Mouse (Mus musculus) cerebellum, adult (tissue): ENCODE results near the gene Crebl2.

ENCODE experiments used
- ATAC-seq: cut with Nextera tagmentation; 2 replicates; pipeline ENCODE4 v1.9.2; 2017; ENCODE audit warnings: mild to moderate bottlenecking, moderate library complexity, mixed read lengths; ENCODE audit not compliant: insufficient number of reproducible peaks, low FRiP score, low TSS enrichment

Gene Crebl2

DNA sequence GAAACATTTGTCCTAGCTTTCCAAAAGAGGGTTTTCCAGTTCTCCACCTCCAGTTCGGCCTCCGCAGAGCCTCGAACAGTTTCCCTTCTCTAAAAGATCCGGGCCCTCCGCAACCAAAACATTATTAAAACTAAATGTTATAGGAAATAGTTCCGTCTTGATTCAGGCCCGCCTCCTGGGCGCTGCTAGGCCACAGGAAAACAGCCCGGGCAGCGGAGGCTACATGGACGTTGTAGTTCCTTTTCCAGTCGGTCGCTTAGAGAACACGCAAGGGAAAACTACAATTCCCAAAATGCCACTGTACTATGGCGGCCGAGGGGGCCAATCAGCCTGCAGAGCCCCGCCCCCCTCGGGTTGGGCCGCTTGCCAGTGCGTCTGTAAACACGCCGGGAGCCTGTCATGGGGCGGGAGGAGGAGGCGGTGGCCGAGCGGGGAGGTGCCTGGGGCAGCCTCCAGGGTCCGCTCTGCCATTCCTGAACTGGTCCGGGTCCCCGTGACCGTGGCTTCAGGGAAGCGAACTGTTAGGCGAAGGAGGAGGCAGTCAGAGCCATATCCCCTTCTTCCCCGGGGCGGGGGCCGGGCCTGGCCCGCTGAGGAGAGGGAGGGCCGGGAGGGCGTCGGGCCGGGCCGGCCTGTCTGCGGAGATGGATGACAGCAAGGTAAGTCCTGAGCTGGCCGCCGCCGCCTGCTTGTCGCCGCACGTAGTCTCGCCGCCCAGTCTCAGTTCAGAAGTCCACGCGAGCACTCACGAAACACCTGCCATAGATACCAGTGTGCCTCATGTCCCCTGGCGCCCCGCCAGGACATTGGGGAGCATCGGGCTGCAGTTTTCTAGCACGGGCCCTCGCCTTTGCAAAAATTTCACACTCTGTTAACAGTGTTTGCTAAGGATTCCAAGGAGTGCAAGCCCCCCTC lies at the start of gene Crebl2:
TSS of gene Crebl2 (plus strand) at position 369 of the 915 bp plus-strand sequence.
- peak; percentile 94 for ATAC-seq

DNA sequence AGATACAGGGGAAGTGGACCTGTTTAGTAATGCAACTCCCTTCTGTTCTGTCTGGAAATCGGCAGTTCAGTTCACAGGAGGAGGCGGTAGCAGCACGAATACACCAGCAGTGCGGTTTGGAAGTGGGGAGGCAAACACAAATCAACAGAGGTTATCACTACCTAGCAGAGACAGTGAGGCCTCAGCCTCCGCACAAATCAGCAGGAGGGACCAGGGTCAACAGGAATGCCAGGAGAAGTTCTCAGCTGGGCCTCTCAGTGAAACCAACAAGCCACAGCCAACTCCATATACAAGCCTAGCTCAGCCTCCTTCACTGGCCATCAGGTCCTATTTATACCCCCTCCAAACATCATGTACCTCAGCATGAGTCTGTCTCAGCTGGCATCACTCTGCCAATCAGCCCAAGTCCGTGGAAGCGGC lies 48.5 kb upstream of the Crebl2 start:
- peak; percentile 73; the same call in 1 of the 2 replicates for ATAC-seq

- no peak for ATAC-seq
Measured at GRCm38 (mm10) chr6:134782900-134783299, 47.1 kb upstream of the Crebl2 start.

GRCm38 (mm10) chr6:134786426-134786825 lies 43.5 kb upstream of the Crebl2 start:
- no peak for ATAC-seq

GRCm38 (mm10) chr6:134789100-134789499 lies 40.9 kb upstream of the Crebl2 start:
- no peak for ATAC-seq

DNA sequence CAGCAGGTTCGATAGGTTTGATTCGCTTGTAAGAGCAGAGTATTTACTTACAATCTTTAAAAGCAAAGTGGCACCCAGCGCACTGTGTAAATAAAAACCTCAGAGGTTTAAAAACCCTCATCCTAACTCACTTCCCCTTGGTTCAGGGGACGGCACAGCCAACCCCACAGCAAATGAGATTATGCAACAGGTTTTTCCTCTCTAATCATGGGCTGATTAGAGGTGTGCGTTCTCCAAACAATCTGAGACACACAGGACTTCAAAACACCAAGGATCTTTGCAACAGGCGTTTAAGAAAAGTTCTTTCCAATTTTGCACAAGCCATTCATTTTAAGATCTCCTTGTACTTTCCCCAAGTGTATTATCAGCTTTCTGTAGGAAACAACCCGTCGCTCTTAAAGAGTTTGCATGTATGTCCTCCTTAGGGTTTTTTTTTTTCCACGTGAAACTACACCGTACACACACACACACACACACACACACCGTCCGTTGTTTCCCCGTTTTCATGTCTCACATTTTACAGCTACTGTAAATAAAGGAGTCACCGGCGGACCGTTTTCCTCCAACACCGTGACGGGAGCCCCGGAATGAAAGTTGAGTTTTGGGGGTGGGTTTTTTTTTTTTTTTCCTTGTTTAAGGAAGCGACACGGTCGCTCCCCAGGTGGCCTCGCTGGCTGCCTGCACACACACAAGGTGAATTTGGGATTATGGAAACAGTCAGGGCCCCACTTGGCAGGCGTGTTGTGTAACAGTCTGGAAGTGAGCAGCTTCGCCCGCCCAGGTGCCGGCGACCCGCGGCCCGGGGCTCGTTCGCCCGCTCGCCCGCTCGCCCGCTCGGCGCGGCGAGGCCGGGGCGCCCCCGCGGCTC lies 38.5 kb upstream of the Crebl2 start:
- peak; percentile 47 for ATAC-seq

DNA sequence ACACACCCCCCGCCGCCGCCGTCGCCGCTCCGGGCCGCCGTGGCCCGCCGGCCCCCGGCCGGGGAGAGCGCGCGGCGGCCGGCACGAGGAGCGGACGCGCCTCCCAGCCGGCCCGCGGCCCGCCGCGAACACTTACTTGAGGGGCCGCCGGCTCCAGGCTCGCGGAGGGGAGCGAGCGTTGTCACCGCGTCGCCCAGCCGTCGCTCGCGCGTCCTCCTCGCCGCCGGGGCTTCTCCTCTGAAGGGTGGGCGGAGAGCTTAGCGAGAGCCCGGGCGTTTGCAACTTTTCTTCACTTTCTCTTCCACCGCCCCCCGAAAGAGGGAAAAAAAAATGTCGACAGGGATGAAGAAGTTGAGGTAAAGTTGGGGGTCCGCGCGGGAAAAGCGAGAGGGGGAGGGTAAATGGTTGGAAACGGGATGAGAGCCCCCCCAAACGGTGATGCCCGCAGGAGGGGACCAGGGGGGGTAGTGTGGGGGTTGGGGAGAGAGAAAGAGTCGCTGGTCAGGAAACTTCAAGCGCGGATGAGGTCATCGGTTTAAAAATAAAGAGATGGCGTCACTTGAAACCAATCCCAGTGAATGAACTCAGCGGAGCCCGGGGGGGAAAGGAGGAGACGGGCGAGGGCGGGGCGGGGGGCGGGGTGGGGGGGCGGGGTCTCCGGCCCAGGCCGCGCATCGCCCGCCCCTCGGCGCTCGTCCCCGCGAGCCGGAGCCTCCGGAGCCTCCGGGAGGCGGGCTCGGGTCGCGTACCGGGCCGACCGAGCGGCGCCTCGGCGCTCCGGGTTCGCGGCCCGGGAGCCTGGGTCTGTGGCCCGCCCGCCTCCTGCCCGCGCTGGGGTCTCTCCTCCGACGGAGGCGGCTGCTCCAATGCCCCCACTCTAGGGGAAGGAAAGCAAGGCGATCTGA lies 37.6 kb upstream of the Crebl2 start, which contains the start of gene Dusp16:
TSS of gene Dusp16 (minus strand) at position 485 of the 905 bp plus-strand sequence.
- ATAC-seq, result peak; percentile 67

DNA sequence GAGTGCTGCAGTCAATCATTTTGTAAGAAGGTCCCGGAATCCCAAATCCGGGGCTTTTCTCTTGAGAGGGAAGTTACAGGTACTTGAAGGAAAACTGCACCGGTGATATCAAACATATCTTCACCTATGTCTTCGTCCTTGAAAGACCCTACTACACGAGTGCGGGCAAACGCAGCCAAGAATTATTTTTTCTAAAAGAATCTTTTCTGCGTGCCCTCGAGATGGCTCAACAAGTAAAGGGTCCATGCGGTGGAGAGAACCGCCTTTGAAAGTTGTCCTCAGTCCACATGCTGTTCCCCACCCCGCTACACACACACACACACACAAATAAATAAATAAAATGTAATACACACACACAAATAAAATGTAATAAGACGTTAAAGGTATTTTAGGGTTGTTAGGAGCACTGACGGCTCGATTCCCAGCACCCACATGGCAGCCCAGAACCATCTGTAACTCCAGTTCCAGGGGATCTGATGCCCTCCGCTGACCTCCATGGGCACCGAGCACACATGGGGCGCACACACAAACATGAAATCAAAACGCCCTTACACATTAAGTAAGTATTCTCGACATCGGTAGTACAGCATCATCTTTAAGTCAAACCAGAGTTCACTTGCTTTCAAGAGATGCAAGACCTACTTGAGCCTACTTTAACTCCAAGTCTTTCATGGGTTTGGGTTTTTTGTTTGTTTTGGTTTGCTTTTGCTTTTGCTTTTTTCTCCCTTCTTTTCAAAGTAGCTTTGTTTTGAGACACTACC lies 36.7 kb upstream of the Crebl2 start:
- ATAC-seq, result no peak

DNA sequence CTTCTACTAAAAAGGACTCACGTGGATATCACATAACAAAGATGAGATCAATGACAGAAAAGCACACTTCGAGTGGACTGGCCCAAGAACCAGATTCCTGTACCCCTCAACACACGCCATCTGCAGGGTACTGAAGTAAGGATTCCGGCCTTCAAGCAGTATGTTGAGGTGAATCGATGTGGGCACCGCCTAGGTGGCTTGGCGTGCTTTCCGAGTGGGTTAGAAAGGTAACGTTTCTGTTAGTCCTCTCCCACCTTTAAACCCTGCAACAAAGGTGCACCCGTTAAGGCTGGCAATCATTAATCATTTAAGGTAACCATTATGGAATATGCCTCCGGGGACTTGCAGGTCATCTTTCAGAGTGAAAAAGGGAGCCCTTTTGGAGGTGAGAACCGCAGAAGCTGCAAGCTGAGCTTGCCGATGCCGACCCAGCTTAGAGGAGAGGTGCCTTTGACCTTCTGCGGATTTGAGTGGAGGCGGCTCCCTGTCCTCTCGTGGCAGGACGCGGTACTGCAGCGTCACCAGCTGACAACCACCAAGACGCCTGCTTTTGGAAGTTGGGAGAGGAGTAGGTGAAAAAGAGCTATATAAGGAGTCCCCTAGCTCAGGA lies 35.9 kb upstream of the Crebl2 start:
- ATAC-seq, result peak; percentile 49

DNA sequence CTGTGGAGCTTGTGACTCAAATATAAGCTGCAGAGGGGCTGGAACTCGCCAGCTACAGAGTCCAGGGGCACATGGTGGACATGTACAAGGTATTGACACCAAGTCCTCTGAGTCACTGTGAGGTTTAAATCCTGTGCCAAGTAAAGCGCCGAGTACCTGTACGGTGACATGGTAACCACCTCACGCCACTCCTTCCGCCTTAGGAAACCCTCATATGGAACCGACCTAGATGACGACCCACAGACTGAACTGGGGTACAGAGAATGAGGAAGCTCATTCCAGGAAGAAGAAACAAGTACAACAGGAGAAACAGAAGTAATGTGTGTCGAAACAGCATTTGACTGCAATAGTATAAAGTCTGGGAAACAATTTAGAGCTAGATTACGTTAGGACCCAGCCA lies 33.7 kb upstream of the Crebl2 start:
- ATAC-seq, result no peak

- no peak for ATAC-seq
Measured at GRCm38 (mm10) chr6:134801483-134801882, 28.5 kb upstream of the Crebl2 start.

GRCm38 (mm10) chr6:134802641-134803043 lies 27.3 kb upstream of the Crebl2 start:
- no peak for ATAC-seq

- no peak for ATAC-seq
Measured at GRCm38 (mm10) chr6:134804736-134805277, 25.1 kb upstream of the Crebl2 start.

GRCm38 (mm10) chr6:134806130-134806529 lies 23.8 kb upstream of the Crebl2 start:
- ATAC-seq, result no peak

- no peak for ATAC-seq
Measured at GRCm38 (mm10) chr6:134807091-134807490, 22.9 kb upstream of the Crebl2 start.

GRCm38 (mm10) chr6:134807794-134808193 lies 22.2 kb upstream of the Crebl2 start:
- ATAC-seq, result no peak

GRCm38 (mm10) chr6:134813066-134813465 lies 16.9 kb upstream of the Crebl2 start:
- no peak for ATAC-seq

GRCm38 (mm10) chr6:134817051-134817928 lies 12.7 kb upstream of the Crebl2 start:
- ATAC-seq, result no peak
